Mouse (Mus musculus): Measurements from ENCODE around the gene Aff3.

- TF ChIP-seq POLR2A (IDR thresholded peaks at IDR 0.05; ENCODE audit: borderline replicate concordance, extremely low read depth, low read depth, low read length) (no peak), CTCF (IDR thresholded peaks at IDR 0.05; ENCODE audit: insufficient read depth, low read length) (no peak)
These were observed 117.1 kb downstream of the Aff3 start for GRCm38 (mm10) chr1:38547685-38548084.

Data from lung, adult 2 months (tissue).